Mouse (Mus musculus): ENCODE measurements around the gene Mocs3. TPM values are rescaled to one million over a fixed set of nuclear protein-coding genes. Genes with fewer than 3 reads are reported as not detected.

Gene Mocs3
- 7.7 and 7.8 TPM in 2 replicates for polyA plus RNA-seq (2014; fragmentation: Nextera tagmentation; extraction: Ambion mirVana)

- Histone ChIP-seq H3K9me3 (ENCODE audit: control insufficient read depth, low read length) (no peaks in the 10 kb centered on the region), H3K9ac (ENCODE audit: low read length) (peak within 1 kb of the TSS; percentile 95), H3K4me2 (ENCODE audit: low read length) (peak within 1 kb of the TSS; percentile 99), H3K4me3 (ENCODE audit: low read depth, low read length) (peak within 1 kb of the TSS; percentile 100), H3K36me3 (ENCODE audit: control insufficient read depth, insufficient read depth, low read length) (peaks cover 32% of the 10 kb centered on the region), H3K27ac (ENCODE audit: low read depth) (peak within 1 kb of the TSS; percentile 82), H3K27me3 (replicated peaks; ENCODE audit: control insufficient read depth, insufficient read depth, low read length) (no peaks in the 10 kb centered on the region), H3K4me1 (replicated peaks; ENCODE audit: control insufficient read depth, insufficient read depth, low read length) (peaks cover 31% of the 10 kb centered on the region)
- DNase-seq (ENCODE audit: low spot score) (peak; percentile 98), ATAC-seq (replicated peaks; ENCODE audit: low FRiP score, low TSS enrichment, low read depth) (peak; percentile 87)
- WGBS: under 1% methylated on average over 70 of the region's 73 CpGs
Observed at GRCm38 (mm10) chr2:168230026-168230728, at the start of gene Mocs3, which contains the start of the genes Gm20716 and Dpm1. Gene Mocs3 (plus strand): TSS chr2:168230622. Gene Gm20716 (minus strand): TSS chr2:168230364. Gene Dpm1 (minus strand): TSS chr2:168230591.

- no peak for DNase-seq (ENCODE audit: low spot score)
- H3K9me3 ChIP-seq (ENCODE audit: control insufficient read depth, low read length): no peaks in the 10 kb centered on the region
- H3K27me3 ChIP-seq (replicated peaks; ENCODE audit: control insufficient read depth, insufficient read depth, low read length): no peaks in the 10 kb centered on the region
- H3K4me1 ChIP-seq (replicated peaks; ENCODE audit: control insufficient read depth, insufficient read depth, low read length): 0 out of 2 replicates have a peak, but pooled peaks cover 20% of the 10 kb centered on the region
- H3K27ac ChIP-seq (ENCODE audit: low read depth): no peak overlapping the region
- H3K4me3 ChIP-seq (ENCODE audit: low read depth, low read length): no peak overlapping the region
- no peak for ATAC-seq (replicated peaks; ENCODE audit: low FRiP score, low TSS enrichment, low read depth)
- no peak overlapping the region for H3K4me2 ChIP-seq (ENCODE audit: low read length)
- WGBS: 90% methylated on average over 2 of the region's 2 CpGs
- peaks cover 44% of the 10 kb centered on the region for H3K36me3 ChIP-seq (ENCODE audit: control insufficient read depth, insufficient read depth, low read length)
- no peak overlapping the region for H3K9ac ChIP-seq (ENCODE audit: low read length)
Observed at GRCm38 (mm10) chr2:168191856-168192255, 38.6 kb upstream of the Mocs3 start.

GRCm38 (mm10) chr2:168193685-168194084 lies 36.7 kb upstream of the Mocs3 start:
- ATAC-seq (replicated peaks; ENCODE audit: low FRiP score, low TSS enrichment, low read depth) (no peak), DNase-seq (ENCODE audit: low spot score) (no peak)
- H3K9me3 ChIP-seq (ENCODE audit: control insufficient read depth, low read length): no peaks in the 10 kb centered on the region
- H3K4me3 ChIP-seq (ENCODE audit: low read depth, low read length): no peak overlapping the region
- peaks cover 39% of the 10 kb centered on the region for H3K36me3 ChIP-seq (ENCODE audit: control insufficient read depth, insufficient read depth, low read length)
- no peaks in the 10 kb centered on the region for H3K27me3 ChIP-seq (replicated peaks; ENCODE audit: control insufficient read depth, insufficient read depth, low read length)
- H3K27ac ChIP-seq (ENCODE audit: low read depth): no peak overlapping the region
- H3K9ac ChIP-seq (ENCODE audit: low read length): no peak overlapping the region
- no peak overlapping the region for H3K4me2 ChIP-seq (ENCODE audit: low read length)
- peaks cover 24% of the 10 kb centered on the region; the same call in 1 of the 2 replicates for H3K4me1 ChIP-seq (replicated peaks; ENCODE audit: control insufficient read depth, insufficient read depth, low read length)
- WGBS: 69% methylated on average over 2 of the region's 2 CpGs

- Histone ChIP-seq H3K27ac (ENCODE audit: low read depth) (no peak overlapping the region), H3K27me3 (replicated peaks; ENCODE audit: control insufficient read depth, insufficient read depth, low read length) (no peaks in the 10 kb centered on the region), H3K4me2 (ENCODE audit: low read length) (no peak overlapping the region), H3K4me1 (replicated peaks; ENCODE audit: control insufficient read depth, insufficient read depth, low read length) (peaks cover 32% of the 10 kb centered on the region), H3K36me3 (ENCODE audit: control insufficient read depth, insufficient read depth, low read length) (peaks cover 32% of the 10 kb centered on the region), H3K9me3 (ENCODE audit: control insufficient read depth, low read length) (no peaks in the 10 kb centered on the region), H3K4me3 (ENCODE audit: low read depth, low read length) (no peak overlapping the region), H3K9ac (ENCODE audit: low read length) (no peak overlapping the region)
- DNase-seq (ENCODE audit: low spot score): no peak
- WGBS: 53% methylated on average over 2 of the region's 2 CpGs
- no peak for ATAC-seq (replicated peaks; ENCODE audit: low FRiP score, low TSS enrichment, low read depth)
Observed at GRCm38 (mm10) chr2:168195721-168196120, 34.7 kb upstream of the Mocs3 start.

GRCm38 (mm10) chr2:168198421-168198820 lies 32.0 kb upstream of the Mocs3 start:
- no peak for DNase-seq (ENCODE audit: low spot score)
- no peaks in the 10 kb centered on the region for H3K27me3 ChIP-seq (replicated peaks; ENCODE audit: control insufficient read depth, insufficient read depth, low read length)
- no peak for ATAC-seq (replicated peaks; ENCODE audit: low FRiP score, low TSS enrichment, low read depth)
- no peak overlapping the region for H3K27ac ChIP-seq (ENCODE audit: low read depth)
- 77% methylated on average over 1 of the region's 1 CpGs for WGBS
- no peak overlapping the region for H3K4me3 ChIP-seq (ENCODE audit: low read depth, low read length)
- no peaks in the 10 kb centered on the region for H3K9me3 ChIP-seq (ENCODE audit: control insufficient read depth, low read length)
- H3K9ac ChIP-seq (ENCODE audit: low read length): no peak overlapping the region
- peaks cover 35% of the 10 kb centered on the region for H3K4me1 ChIP-seq (replicated peaks; ENCODE audit: control insufficient read depth, insufficient read depth, low read length)
- no peak overlapping the region for H3K4me2 ChIP-seq (ENCODE audit: low read length)
- peaks cover 39% of the 10 kb centered on the region for H3K36me3 ChIP-seq (ENCODE audit: control insufficient read depth, insufficient read depth, low read length)

GRCm38 (mm10) chr2:168199476-168199875 lies 30.9 kb upstream of the Mocs3 start:
- no peak for DNase-seq (ENCODE audit: low spot score)
- peaks cover 37% of the 10 kb centered on the region for H3K4me1 ChIP-seq (replicated peaks; ENCODE audit: control insufficient read depth, insufficient read depth, low read length)
- H3K9me3 ChIP-seq (ENCODE audit: control insufficient read depth, low read length): no peaks in the 10 kb centered on the region
- ATAC-seq (replicated peaks; ENCODE audit: low FRiP score, low TSS enrichment, low read depth): no peak
- 89% methylated on average over 4 of the region's 4 CpGs for WGBS
- peaks cover 45% of the 10 kb centered on the region for H3K36me3 ChIP-seq (ENCODE audit: control insufficient read depth, insufficient read depth, low read length)
- H3K27me3 ChIP-seq (replicated peaks; ENCODE audit: control insufficient read depth, insufficient read depth, low read length): no peaks in the 10 kb centered on the region
- H3K9ac ChIP-seq (ENCODE audit: low read length): no peak overlapping the region
- H3K27ac ChIP-seq (ENCODE audit: low read depth): no peak overlapping the region
- no peak overlapping the region for H3K4me2 ChIP-seq (ENCODE audit: low read length)
- no peak overlapping the region for H3K4me3 ChIP-seq (ENCODE audit: low read depth, low read length)

GRCm38 (mm10) chr2:168200014-168200691 lies 30.3 kb upstream of the Mocs3 start:
- peaks cover 36% of the 10 kb centered on the region for H3K4me1 ChIP-seq (replicated peaks; ENCODE audit: control insufficient read depth, insufficient read depth, low read length)
- H3K36me3 ChIP-seq (ENCODE audit: control insufficient read depth, insufficient read depth, low read length): peaks cover 43% of the 10 kb centered on the region
- H3K4me2 ChIP-seq (ENCODE audit: low read length): no peak overlapping the region
- DNase-seq (ENCODE audit: low spot score) (no peak), ATAC-seq (replicated peaks; ENCODE audit: low FRiP score, low TSS enrichment, low read depth) (no peak)
- H3K27me3 ChIP-seq (replicated peaks; ENCODE audit: control insufficient read depth, insufficient read depth, low read length): no peaks in the 10 kb centered on the region
- 76% methylated on average over 5 of the region's 5 CpGs for WGBS
- no peak overlapping the region for H3K9ac ChIP-seq (ENCODE audit: low read length)
- no peaks in the 10 kb centered on the region for H3K9me3 ChIP-seq (ENCODE audit: control insufficient read depth, low read length)
- H3K4me3 ChIP-seq (ENCODE audit: low read depth, low read length): no peak overlapping the region
- H3K27ac ChIP-seq (ENCODE audit: low read depth): no peak overlapping the region

- H3K9ac ChIP-seq (ENCODE audit: low read length): peak overlapping the region; percentile 100; the same call in 1 of the 2 replicates
- no peak overlapping the region for H3K27ac ChIP-seq (ENCODE audit: low read depth)
- H3K36me3 ChIP-seq (ENCODE audit: control insufficient read depth, insufficient read depth, low read length): peaks cover 38% of the 10 kb centered on the region
- peak overlapping the region; percentile 99 for H3K4me3 ChIP-seq (ENCODE audit: low read depth, low read length)
- DNase-seq (ENCODE audit: low spot score) (no peak), ATAC-seq (replicated peaks; ENCODE audit: low FRiP score, low TSS enrichment, low read depth) (no peak)
- H3K4me1 ChIP-seq (replicated peaks; ENCODE audit: control insufficient read depth, insufficient read depth, low read length): peaks cover 19% of the 10 kb centered on the region
- peak overlapping the region; percentile 88 for H3K4me2 ChIP-seq (ENCODE audit: low read length)
- H3K27me3 ChIP-seq (replicated peaks; ENCODE audit: control insufficient read depth, insufficient read depth, low read length): no peaks in the 10 kb centered on the region
- H3K9me3 ChIP-seq (ENCODE audit: control insufficient read depth, low read length): no peaks in the 10 kb centered on the region
- 78% methylated on average over 8 of the region's 8 CpGs for WGBS
Observed at GRCm38 (mm10) chr2:168204476-168204999, 25.9 kb upstream of the Mocs3 start.

Measured in intestine, embryonic 14.5 days (tissue).